Mouse (Mus musculus) lung, postnatal 0 days (tissue): ENCODE measurements around the gene Rapgef2.

Experiments
- CTCF ChIP-seq: IDR thresholded peaks from 2 replicates; pipeline ENCODE4 v1.5.1; 2016; ENCODE audit warnings: antibody characterized with exemption, mild to moderate bottlenecking
- EP300 ChIP-seq: IDR thresholded peaks from 2 replicates; pipeline ENCODE4 v1.6.1; 2016; ENCODE audit warnings: antibody characterized with exemption, mild to moderate bottlenecking, control low read depth

DNA sequence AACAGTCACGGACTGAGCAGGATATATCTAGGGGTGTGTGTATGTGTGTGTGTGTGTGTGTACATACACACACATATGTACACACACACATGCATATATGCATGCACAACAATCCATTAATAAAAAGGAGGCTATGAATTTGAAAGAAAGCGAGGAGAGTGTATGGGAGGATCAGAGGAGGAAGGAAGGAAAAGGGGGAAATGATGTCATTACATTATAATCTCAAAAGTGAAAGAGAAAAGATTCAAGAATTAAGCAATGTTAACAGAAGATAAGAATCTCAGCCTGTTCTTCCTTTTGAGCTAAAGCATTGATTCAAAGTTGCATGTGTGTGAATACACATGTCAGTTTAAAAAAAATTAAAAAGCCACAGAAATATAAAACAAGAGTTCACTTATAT, 158.5 kb downstream of the Rapgef2 start:
- TF ChIP-seq EP300 (peak; percentile 75; the same call in 1 of the 2 replicates), CTCF (no peak)
